Mouse (Mus musculus) layer of hippocampus, adult 9-11 months (tissue): ENCODE data around the gene Parp11.

Source experiments
- DNase-seq: peaks from one replicate; pipeline ENCODE4 v3.0.0; 2022

Parp11 gene

DNA sequence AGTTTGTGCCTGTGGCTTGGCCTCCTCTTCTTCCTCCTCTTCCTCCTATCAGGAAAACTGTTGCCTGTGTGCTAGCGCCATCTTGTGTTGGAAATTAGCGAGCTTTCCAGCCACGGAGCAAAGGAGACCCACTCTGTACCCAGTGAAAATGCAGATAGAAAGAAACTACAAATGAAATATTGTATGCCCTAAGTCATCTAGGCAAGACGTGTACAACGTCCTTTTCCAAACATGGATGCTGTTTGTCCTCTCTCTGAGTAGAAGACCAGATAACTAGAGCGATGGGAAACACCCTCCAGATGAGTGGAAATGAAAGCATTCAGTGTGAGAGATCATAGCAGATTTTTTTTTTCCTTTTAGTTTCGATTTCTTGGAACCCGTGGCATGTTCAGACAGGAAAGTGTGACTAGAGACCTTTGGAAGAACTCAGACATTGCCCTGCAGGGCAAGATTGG is at the start of gene Parp11:
Parp11 (plus strand) TSS at position 405 of the 455 bp plus-strand sequence.
- DNase-seq: peak; percentile 60

GRCm38 (mm10) chr6:127398073-127398472 is 48.6 kb upstream of the Parp11 start:
- DNase-seq: no peak

GRCm38 (mm10) chr6:127401419-127401818 is 45.2 kb upstream of the Parp11 start:
- no peak for DNase-seq

GRCm38 (mm10) chr6:127404070-127404810 is 42.4 kb upstream of the Parp11 start:
- DNase-seq: no peak

- DNase-seq: peak; percentile 50
Measured at GRCm38 (mm10) chr6:127405682-127406081, 41.0 kb upstream of the Parp11 start.

- DNase-seq: no peak
Measured at GRCm38 (mm10) chr6:127407742-127408141, 38.9 kb upstream of the Parp11 start.

GRCm38 (mm10) chr6:127417525-127418184 is 29.0 kb upstream of the Parp11 start:
- DNase-seq: no peak

- DNase-seq: no peak
Measured at GRCm38 (mm10) chr6:127418322-127418721, 28.3 kb upstream of the Parp11 start.

GRCm38 (mm10) chr6:127420115-127420514 is 26.5 kb upstream of the Parp11 start:
- no peak for DNase-seq

- DNase-seq: no peak
Measured at GRCm38 (mm10) chr6:127425095-127425494, 21.5 kb upstream of the Parp11 start.

DNA sequence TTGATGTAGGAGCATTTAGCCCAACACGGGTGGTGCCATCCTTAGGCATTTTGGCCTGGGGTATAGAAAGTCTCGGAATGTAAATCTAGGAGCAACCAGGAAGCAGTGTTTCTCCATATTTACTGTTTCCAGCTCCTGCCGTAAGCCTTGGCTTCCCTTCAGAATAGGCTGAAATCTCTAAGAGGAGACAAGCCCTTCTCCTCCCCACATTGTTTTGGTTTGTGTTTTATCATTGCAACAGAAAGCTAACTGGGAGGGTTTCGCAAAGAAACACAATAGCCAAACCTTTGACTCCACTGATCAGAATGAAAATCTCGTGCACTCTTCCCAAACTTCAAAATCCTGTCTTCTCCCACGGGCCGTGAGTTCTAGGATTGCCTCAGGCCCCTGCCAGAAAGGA is 15.9 kb upstream of the Parp11 start:
- DNase-seq: no peak

DNA sequence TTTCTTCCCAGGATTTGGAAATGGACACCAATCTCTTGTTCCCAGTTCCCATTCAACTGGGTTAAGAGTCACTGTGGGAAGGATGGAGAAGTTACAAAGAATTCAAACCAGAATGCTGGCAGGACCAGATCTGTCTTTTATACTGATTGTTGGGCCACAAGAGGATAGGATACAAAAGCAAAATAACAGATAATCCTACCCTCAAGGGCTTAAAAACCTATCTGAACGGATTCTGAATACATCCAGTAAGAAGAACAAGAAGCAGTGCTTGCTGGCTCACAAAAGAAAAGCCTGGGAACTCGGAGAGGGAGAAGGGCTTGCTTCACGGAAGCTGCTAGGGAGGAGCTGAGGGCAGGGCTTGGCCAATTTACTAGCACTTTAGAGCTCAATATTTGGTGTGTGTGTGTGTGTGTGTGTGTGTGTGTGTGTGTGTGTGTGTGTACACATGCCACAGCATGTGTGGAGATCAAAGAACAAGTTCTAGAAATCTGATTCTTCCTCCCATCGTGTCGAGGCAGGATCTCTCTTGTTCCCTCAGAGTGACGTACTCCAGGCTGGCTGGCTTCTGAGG is 15.4 kb upstream of the Parp11 start:
- DNase-seq: no peak

GRCm38 (mm10) chr6:127433886-127434647 is 12.6 kb upstream of the Parp11 start:
- DNase-seq: no peak

GRCm38 (mm10) chr6:127434648-127434984 is 12.0 kb upstream of the Parp11 start:
- no peak for DNase-seq

DNA sequence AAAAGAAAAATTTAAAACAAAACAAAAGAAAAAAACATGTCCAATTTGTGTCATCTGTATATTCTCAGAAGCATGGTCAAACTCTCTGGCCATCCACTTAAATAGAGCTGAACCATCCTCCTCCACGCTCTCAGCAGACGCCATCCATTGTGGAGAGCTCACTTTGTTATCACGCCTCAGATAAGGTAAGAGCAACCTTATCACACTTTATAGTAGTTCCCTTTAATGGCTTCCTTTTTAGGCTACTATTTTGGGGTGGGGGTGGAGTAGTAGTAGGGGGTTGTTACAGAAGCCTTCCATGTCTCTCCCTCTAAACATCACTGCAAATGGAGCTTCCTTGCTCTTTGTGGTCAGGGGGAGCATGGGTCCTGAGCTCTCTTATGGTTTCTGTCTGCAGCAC is 7.6 kb upstream of the Parp11 start:
- no peak for DNase-seq

DNA sequence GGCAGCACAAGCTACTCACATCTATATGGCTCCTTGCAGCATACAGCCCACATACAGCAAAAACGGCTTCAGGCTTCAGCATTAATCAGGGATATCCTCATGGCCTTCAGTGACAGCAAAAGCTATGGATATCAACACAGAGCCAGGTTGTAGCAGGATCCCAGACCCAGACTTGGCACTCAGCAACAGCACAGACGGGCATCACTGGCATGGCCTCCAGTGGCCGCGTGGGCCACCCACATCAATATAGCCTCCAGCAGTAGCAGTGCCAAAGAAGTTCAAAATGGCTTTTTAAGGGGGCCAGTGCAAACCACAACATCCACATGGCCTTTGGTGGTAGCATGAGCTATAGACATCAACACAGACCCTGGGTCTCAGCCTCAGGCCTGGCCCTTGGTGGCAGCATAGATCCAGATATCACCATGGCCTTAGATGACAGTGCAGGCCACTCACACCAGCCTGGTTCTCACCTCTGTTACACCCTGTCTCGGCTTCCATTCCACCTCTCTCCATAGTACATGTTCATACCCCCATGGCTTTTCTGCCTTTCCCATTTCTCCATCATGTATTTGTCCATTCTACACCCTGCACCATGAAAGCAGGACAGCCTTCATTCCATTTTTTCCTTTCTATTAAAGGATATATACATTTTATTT is 7.0 kb upstream of the Parp11 start:
- DNase-seq: no peak

DNA sequence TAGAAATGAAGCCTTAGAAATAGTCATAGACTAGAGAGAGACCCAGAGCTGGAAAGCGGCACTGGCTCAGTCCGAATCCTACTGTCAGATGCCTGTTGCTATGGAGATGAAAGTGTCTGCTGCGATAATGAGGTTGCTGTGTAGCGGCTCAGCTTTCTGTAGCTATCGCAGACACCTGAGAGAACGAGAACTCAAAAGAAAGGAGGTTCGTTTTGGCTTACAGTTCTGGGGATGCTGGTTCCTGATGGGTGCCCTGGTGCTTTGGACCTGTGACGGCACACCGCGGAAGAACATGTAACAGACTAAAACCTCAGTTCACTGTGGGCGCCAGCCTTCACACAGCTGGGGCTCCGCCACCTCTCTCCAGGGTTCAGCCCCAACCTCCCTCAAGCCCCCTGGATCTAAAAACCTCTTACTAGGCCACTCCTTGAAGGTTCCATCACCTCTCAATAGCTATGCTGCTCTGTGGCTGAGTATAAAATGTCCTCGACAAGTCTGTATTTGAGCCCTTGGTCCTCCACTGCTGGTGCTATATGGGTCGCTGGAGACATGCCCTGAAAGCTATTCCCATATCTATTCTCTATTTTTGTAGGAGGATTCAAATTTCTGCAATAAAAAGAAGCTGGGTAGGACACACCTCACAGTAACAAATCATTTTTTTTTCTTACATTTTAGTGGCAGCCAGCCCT is 6.1 kb upstream of the Parp11 start:
- peak; percentile 50 for DNase-seq

DNA sequence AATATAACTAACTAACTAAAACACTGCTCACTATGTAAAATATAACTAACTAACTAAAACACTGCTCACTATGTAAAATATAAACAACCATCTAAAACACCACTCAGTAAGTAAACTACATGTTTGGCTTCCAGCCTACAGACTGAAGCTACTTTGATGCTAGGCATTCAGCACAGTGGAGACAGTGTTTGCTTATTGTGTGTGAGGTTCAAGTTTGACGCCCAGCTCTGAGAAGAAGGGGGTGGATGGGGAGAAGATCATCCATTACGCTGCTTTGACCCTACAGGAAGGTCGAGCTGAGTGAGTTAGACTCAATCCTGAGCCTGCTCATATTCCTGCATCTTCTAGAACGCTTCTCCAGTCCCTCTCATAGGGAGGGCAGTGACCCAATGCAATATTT is 4.1 kb upstream of the Parp11 start:
- DNase-seq: no peak

DNA sequence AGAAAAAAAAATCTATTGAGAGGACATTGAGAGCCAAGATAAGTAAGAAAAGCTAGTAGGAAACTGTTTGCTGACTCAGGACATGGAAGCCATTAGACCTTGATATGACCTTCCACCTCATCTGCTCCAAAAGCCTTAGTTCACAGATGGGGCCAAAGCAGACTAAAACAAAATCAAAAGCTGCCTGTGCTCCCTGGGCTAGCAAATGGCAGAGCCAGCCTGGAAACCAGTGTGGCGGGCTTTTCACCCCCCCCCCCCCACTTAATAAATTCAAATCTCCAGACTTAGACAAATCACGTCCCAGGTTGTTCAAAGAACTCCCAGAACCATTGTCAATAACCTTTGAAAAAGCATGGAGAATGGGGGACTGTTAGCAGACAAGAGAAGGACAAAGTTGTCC is 2.7 kb upstream of the Parp11 start:
- no peak for DNase-seq

GRCm38 (mm10) chr6:127444466-127444865 is 2.2 kb upstream of the Parp11 start:
- no peak for DNase-seq

DNA sequence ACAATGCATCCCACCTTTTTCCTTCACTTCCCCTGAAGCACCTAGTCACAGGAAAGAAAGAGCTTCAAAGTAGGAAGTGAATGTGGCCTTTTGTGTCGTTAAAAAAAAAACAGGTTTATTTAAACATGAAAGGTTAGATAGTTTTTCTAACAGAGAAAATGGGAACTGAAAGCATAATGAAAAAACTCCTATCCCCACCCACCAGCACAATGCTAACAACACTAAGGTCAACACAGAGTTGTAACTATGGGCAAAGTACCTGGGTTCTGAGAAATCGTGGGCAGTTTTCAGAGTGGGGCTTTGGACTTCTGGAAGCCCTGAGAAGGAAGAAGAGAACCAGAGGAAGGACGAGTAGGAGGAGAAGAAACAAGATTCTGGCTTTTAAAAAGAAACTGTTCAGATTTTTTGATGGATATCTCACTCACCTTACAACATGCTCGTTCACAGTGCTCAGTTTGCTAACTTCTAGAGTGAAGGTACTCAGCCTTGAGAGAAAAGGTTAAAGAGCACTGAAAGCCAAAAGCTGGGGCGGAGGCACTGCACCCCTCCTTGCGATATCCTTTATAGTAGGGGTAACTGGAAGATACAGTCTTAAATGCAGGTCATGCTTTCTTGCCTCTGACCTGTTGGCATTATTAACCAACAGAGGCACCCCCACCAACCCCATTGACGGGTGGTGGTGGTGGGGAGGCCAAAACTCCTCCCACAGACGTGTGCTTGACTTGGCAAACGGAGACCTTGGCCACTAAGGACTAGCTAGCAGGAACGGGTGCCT is 1.2 kb downstream of the Parp11 start:
- DNase-seq: no peak

GRCm38 (mm10) chr6:127448869-127449268 is 2.2 kb downstream of the Parp11 start:
- no peak for DNase-seq
